Mouse (Mus musculus): Measurements from ENCODE around the gene Zfp398.

The Zfp398 gene

GRCm38 (mm10) chr6:47835482-47835983 lies at the start of gene Zfp398:
Gene Zfp398, plus strand, starts transcription at chr6:47835661.
- in situ Hi-C loops (cut with MseI, MboI): no loop called here

DNA sequence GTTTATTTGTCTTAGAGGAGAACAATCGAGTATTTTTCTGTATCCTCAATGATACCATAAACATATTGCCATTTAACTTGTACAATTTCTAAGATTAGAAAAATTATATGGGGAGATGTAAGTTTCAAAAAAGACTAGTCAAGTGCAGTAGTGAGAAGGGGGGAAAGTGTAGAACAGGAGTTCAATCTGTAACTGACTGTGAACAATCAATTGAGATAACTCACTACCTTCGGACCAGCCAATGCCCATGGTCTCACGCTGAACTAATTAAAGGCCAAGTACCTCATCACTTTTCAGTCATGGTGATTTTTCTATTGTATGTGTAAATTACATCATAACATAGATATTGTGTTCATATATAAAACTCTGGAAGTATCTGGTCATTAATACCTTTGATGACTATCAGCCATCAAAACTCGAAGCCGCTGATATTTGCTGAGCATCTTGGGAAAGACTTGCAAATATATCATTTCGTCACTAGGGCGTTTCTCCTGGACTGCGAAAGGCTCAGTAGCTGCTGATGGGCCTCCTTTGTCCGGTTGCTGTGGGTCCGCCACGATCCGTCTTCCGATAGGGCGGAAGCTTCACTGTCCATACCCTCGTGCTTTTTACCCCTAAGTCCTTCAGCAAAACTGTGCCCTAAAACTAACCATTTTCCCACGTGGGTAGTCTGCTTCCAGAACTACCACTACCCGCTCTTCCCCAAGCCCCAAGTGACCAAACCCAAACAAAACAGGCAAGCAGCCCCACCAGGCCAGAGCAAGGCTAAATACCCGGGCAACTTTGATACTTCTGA lies 47.3 kb upstream of the Zfp398 start:
- in situ Hi-C loops (cut with MseI, MboI): no loop called here

GRCm38 (mm10) chr6:47788821-47789220 lies 46.6 kb upstream of the Zfp398 start:
- in situ Hi-C loops (cut with MseI, MboI): no loop called here

DNA sequence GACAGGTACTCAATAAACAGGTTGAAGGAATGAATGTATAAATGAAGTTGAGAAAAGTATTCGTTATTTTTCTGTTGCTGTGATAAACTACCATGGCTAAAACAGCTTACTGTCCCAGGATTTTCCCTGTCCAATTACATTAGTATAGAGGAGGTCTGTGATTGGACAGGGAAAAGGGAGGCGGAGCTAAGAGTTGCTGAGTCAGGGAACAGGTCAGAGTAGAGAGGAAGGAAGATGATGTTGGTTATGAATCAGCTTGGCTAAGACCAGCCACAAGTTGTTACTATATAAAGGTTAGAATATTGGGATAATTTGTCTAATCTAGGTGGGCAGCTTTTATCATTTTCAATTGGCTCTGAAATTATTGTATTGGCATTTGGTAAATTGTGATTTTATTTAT lies 44.7 kb upstream of the Zfp398 start:
- in situ Hi-C loops (cut with MseI, MboI): loop anchor here (5.0 kb wide), 1 partner anchor 37 kb away; no protein-coding TSS in a partner anchor

DNA sequence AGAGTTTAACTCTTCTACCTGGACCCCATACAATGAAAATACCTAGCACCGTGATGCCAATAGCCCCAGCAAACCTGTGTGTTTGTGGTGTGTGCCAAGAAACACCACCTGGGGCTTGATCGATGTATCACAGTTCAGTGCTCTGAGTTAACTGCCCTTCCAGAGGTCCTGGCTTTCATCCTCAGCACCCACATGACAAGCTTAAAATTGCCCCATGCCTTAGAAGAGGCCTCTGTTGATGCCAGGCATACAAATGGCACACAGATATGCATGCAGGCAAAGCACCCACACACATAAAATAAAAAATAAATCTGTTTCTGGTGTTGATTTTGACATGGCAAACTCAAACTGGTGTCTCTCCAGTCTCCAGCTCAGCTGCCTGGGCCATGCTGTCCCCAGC lies 42.9 kb upstream of the Zfp398 start:
- in situ Hi-C loops (cut with MseI, MboI): loop anchor here (5.0 kb wide), 1 partner anchor 35 kb away; no protein-coding TSS in a partner anchor

GRCm38 (mm10) chr6:47793284-47793683 lies 42.2 kb upstream of the Zfp398 start:
- in situ Hi-C loops (cut with MseI, MboI): loop anchor here (5.0 kb wide), 1 partner anchor 34 kb away; no protein-coding TSS in a partner anchor

DNA sequence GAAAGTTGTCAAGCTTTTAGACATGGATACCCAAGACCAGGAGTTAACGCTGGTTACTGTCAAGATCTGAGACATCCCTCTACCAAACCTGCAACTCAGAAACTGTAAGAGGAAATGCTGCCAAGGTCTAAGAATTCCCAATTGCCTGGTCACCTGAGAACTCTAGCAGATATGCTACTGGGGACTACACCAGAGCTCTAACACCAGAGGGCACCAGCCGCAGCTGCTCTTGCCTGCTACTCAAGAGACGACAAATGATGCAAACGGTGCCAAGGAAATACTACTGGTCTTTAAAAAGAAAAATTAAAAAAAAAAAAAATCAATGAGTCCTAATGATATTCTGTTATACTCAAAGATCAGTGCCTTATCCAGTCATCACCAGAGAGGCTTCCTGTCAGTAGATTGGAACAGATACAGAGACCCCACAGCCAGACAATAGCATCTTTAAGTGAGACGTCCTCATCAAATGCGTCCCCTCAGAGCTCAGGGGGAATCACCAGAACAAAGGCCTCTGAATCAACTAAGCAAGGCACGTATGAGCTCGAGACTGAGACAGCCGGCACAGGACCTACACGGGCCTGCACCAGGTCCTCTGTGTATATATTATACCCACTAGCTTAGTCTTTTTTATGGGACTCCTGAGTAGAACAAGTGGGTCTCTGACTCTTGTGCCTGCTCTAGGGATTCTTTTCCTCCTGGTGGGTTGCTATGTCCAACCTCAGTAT lies 41.2 kb upstream of the Zfp398 start:
- in situ Hi-C loops (cut with MseI, MboI): loop anchor here (5.0 kb wide), 1 partner anchor 33 kb away; no protein-coding TSS in a partner anchor

- in situ Hi-C loops (cut with MseI, MboI): no loop called here
Measured at GRCm38 (mm10) chr6:47799079-47799478, 36.4 kb upstream of the Zfp398 start.

DNA sequence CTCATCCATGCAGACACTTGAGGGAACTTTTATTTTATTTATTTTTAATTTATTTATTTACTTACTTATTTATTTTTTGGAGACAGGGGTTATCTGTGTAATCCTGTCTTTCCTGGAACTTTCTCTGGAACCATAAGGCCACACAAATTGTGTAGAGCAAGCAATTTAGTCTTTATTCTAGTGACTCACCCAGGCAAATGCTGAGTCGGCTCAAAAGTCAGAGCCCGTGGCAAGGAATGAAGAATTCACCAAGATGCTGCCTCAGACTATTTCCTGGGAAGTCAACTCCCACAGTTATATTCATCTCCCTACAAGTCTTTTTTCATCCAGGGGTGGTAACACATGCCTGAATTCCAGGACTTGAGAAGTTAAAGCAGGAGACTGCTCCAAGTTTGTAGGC lies 29.9 kb upstream of the Zfp398 start:
- in situ Hi-C loops (cut with MseI, MboI): no loop called here

DNA sequence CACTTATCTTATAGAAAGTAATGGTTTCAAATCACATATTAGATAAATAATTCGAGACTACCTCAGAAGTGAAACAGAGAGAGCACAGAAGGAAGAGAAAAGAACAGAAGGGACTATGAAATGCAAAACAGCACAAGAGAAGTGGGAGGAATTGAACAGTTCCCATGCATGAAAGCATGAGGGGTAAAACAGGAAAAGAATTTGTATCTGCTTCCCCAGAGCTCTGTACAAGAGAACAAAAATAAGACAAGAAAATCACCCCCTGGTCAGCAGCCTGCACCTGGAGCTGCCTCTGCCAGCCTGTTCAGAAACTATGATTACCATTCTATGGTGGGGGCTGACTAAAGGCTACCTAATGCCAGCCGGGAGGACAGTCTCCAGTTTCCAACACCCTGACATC lies 28.0 kb upstream of the Zfp398 start:
- in situ Hi-C loops (cut with MseI, MboI): no loop called here

- in situ Hi-C loops (cut with MseI, MboI): no loop called here
Measured at GRCm38 (mm10) chr6:47808545-47808944, 26.9 kb upstream of the Zfp398 start.

- in situ Hi-C loops (cut with MseI, MboI): no loop called here
Measured at GRCm38 (mm10) chr6:47809053-47809452, 26.4 kb upstream of the Zfp398 start.

GRCm38 (mm10) chr6:47810181-47810580 lies 25.3 kb upstream of the Zfp398 start:
- in situ Hi-C loops (cut with MseI, MboI): no loop called here

DNA sequence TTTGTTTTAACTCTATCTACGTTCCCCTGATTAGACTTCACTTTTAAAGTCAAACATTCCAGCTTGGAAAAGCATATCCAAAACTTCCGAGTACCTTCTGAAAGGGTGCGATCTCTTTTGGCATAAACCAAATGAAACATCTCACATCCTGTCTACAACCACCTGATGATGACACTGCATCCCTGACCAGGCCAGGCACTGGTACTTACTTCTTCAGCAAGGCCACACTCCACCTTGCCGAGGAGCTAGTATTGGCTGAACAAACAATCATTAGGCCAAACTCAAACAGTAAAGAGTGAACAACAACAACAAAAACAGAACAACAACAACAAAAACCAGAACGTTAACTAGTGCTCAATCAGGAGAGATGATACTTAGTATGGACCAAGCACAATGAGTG lies 24.1 kb upstream of the Zfp398 start:
- in situ Hi-C loops (cut with MseI, MboI): no loop called here

DNA sequence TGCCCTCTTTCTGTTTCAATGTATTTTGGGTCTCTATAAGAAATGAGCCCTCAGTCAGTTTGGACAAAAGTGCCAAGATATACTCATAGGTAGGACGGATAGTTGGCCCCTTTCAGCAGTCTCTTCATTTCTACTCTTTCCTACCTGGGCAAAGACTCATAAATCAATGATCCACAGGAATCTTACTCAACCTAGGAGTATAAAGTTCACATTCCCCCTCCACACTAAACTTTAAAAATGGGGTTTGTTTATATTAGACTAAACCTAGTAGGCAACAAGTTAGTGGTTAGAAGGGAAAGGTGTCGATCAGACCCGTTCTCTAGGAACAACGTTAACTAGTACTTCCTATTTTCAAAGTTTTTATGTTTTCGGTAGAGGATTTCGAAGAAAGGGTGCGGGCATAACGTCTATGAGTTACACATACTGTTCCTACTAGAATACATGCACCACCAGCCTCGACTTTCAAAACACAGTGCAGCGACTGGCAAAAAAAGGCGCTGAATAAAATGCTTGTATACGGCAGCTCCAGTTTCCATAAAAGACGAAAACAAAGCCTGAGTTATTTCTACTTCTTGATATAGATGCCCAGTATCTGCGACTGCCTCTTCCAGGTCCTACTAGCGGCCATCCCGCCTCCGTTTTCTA lies 23.1 kb upstream of the Zfp398 start:
- in situ Hi-C loops (cut with MseI, MboI): no loop called here

GRCm38 (mm10) chr6:47813257-47813878 lies 22.1 kb upstream of the Zfp398 start, which contains the start of gene Pdia4:
Gene Pdia4, minus strand, starts transcription at chr6:47813430.
- in situ Hi-C loops (cut with MseI, MboI): no loop called here

DNA sequence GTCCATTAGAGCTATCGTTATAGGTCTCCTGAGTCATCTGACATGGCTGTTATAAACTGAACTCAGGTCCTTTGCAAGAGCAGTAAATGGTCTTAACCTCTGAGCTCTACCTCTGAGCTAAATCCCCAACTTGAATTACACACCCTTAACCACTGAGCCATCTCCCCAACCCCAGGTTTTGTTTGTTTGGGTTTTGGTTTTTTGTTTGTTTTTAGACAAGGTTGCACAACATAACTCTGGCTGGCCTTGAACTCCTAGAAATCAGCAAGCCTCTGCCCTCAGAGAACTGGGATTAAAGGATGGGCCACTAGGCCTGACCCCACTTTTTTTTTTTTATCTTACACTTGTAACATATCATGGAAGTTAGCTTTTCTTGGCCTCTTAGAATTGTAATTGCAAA lies 19.3 kb upstream of the Zfp398 start:
- in situ Hi-C loops (cut with MseI, MboI): no loop called here

DNA sequence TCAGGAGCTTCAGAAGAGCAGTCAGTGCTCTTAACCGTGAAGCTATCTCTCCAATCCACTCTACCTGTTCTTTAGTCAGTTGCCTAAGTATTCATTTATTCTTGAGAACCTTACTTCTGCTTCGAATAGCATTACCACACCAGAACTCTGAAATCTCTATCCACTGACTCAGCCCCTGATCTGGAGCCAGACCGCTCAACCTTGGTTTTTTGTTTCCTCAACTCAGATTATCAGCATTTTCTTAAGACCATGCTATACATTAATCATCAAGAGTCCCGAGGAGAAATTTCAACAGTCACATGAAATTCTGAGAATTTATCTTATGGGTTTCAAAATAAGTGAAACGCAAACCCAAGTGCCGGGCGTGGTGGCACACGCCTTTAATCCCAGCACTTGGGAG lies 16.7 kb upstream of the Zfp398 start:
- in situ Hi-C loops (cut with MseI, MboI): no loop called here

- in situ Hi-C loops (cut with MseI, MboI): no loop called here
Measured at GRCm38 (mm10) chr6:47819626-47820325, 15.7 kb upstream of the Zfp398 start.

DNA sequence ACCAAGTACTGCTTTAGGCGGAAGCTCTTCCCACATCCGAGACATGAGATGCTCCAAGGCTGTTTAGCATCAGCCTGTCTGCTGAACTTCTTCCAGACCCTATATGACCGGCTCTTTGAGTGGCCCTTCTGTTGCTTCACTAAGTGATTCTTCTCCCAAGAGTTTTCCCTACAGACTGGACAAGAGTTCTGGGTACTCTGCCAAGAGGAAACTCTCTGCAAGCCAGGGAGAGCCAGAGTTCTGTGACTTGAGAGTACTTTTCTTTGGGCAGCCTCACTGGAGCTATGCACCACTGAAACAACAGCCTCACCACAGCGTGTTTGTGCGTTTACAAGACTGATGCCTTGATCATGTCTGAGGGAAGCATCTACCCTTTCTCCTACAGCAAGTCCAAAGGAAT lies 14.2 kb upstream of the Zfp398 start:
- in situ Hi-C loops (cut with MseI, MboI): no loop called here

- in situ Hi-C loops (cut with MseI, MboI): no loop called here
Measured at GRCm38 (mm10) chr6:47821776-47822175, 13.7 kb upstream of the Zfp398 start.

All from mouse trophoblast stem cell (cell line).